Mouse (Mus musculus) bone marrow, adult 2 months (tissue): ENCODE measurements around the gene Tdrd12. TPM values are rescaled to one million over a fixed set of nuclear protein-coding genes. Genes with fewer than 3 reads are reported as not detected.
"Not testable (repeated sequence)": the region's sequence is repeated elsewhere in the genome, so short reads cannot be mapped to it uniquely, and the experiment has no call there.

Experiments used
- H3K27ac ChIP-seq: fragments of 200-500 bp; 2 replicates; pipeline ENCODE4 v1.5.1; 2012; ENCODE audit warnings: low read depth, mild to moderate bottlenecking, control low read depth, inconsistent platforms, low read length; ENCODE audit not compliant: control insufficient read depth, poor library complexity, insufficient read depth
- H3K4me1 ChIP-seq: fragments of 200-500 bp; 2 replicates; pipeline ENCODE4 v1.6.1; 2011; ENCODE audit warnings: low read length; ENCODE audit not compliant: control insufficient read depth, insufficient read depth
- H3K4me3 ChIP-seq: fragments of 200-500 bp; replicated peaks from 2 replicates; pipeline ENCODE3; 2011; ENCODE audit warnings: mild to moderate bottlenecking, low read depth, low read length, control low read depth; ENCODE audit not compliant: control insufficient read depth
- CTCF ChIP-seq: fragments of 200-500 bp; IDR thresholded peaks from 2 replicates; pipeline ENCODE4 v1.5.1; 2011; ENCODE audit warnings: low read length, control low read depth; ENCODE audit not compliant: control insufficient read depth, insufficient read depth
- POLR2A ChIP-seq: fragments of 200-500 bp; IDR thresholded peaks from 2 replicates; pipeline ENCODE4 v1.6.1; 2011; ENCODE audit warnings: low read depth, mild to moderate bottlenecking, control low read depth, low read length, borderline replicate concordance; ENCODE audit not compliant: control insufficient read depth
- WGBS: fragments of 180-500 bp; shearing (Covaris S2); methylation state at CpG from one replicate; pipeline ENCODE4 v1.1.7; 2018; 5-methylcytosine and 5-hydroxymethylcytosine counted together
- polyA plus RNA-seq: library from polyadenylated mRNA; stranded (reverse); fragments of >200 nt; gene quantifications from 2 replicates; pipeline ENCODE4 v1.2.4, GENCODE M21; 2011; ENCODE audit warnings: low replicate concordance; ENCODE audit not compliant: missing spikeins, insufficient read depth, insufficient read length

The Tdrd12 gene
- polyA plus RNA-seq, 1 experiment = 2.3 TPM

GRCm38 (mm10) chr7:35535750-35536512 lies 1.6 kb downstream of the Tdrd12 start:
- TF ChIP-seq POLR2A (no peak), CTCF (no peak)
- no peak overlapping the region for H3K4me3 ChIP-seq
- H3K4me1 ChIP-seq = no peaks in the 10 kb centered on the region
- 52% methylated on average over 12 of the region's 12 CpGs for WGBS
- no peak overlapping the region for H3K27ac ChIP-seq

- WGBS = 84% methylated on average over 1 of the region's 1 CpGs
- H3K4me1 ChIP-seq, H3K4me3 ChIP-seq, H3K27ac ChIP-seq: not testable (repeated sequence)
These were observed 7.0 kb downstream of the Tdrd12 start for GRCm38 (mm10) chr7:35530544-35530943.

DNA sequence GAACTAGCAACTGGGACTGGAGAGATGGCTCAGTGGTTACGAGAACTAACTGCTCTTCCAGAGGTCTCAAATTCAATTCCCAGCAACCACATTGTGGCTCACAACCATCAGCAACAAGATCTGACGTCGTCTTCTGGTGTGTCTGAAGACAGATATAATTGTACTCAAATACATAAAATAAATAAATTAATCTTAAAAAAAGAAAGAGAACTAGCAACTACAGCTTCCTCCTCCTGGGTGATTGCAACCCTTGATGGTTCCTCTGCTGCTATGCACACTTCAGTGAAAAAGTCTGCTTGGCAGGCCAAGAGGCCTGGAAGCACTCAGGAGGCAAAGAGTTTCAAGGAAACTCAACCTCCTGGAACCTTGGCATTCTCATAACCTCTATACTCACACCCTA lies 7.5 kb downstream of the Tdrd12 start:
- TF ChIP-seq CTCF = no peak
- TF ChIP-seq POLR2A = no peak
- 75% methylated on average over 3 of the region's 3 CpGs for WGBS
- Histone ChIP-seq H3K4me3 (no peak overlapping the region), H3K27ac (no peak overlapping the region), H3K4me1 (no peaks in the 10 kb centered on the region)

GRCm38 (mm10) chr7:35526795-35527194 lies 10.8 kb downstream of the Tdrd12 start:
- TF ChIP-seq CTCF (no peak), POLR2A (no peak)
- 3% methylated on average over 2 of the region's 2 CpGs for WGBS
- Histone ChIP-seq H3K4me3 (no peak overlapping the region), H3K27ac (no peak overlapping the region), H3K4me1 (no peaks in the 10 kb centered on the region)

DNA sequence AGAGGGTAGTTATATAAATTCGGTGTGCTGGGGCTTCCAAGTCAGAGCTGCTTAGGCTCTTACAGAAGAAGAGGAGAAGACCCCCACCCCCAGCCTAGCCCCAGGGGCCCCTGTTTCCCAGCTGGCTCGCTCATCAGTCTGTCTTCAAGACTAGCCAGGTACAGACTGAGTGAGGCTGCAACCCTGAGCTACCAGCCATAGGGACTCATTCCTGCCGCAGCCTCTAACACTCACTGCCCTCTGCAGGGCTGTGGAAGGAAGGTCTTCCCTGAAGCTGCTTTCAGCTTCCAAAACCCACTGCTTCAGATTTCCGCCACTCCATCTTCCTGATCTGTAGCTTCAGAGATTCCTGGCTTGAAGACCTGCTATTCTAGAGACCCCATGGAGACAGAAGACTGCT lies 35.5 kb downstream of the Tdrd12 start:
- WGBS = 25% methylated on average over 4 of the region's 4 CpGs
- no peak for TF ChIP-seq POLR2A
- TF ChIP-seq CTCF = no peak
- Histone ChIP-seq H3K4me3 (no peak overlapping the region), H3K4me1 (no peaks in the 10 kb centered on the region), H3K27ac (no peak overlapping the region)

GRCm38 (mm10) chr7:35497516-35497915 lies 40.0 kb downstream of the Tdrd12 start:
- H3K4me3 ChIP-seq = no peak overlapping the region
- H3K27ac ChIP-seq = no peak overlapping the region
- 87% methylated on average over 2 of the region's 2 CpGs for whole genome bisulfite sequencing
- no peak for TF ChIP-seq POLR2A
- TF ChIP-seq CTCF = no peak
- no peaks in the 10 kb centered on the region for H3K4me1 ChIP-seq

DNA sequence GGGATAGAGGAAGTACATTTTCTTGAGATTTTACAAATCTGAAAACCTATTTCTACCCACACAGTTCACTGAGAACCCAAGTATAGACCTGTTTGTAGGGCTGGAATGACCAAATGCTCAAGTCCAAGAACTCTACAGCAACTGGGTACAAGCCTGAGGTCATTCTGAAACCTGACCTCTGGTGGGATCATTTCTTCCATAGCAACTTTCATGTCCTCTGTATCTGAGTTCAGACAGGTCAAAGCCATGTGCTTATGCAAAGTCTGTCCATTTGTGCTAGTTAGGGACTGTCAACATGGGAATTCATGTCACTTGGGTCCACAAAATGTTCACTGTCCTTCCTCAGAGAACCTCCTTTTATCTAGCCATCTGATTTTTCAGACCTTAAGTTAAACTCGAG lies 46.5 kb downstream of the Tdrd12 start:
- no peak for TF ChIP-seq CTCF
- TF ChIP-seq POLR2A = no peak
- 62% methylated on average over 1 of the region's 1 CpGs for WGBS
- H3K27ac ChIP-seq = no peak overlapping the region
- H3K4me1 ChIP-seq = no peaks in the 10 kb centered on the region
- H3K4me3 ChIP-seq = no peak overlapping the region

- no peak overlapping the region for H3K27ac ChIP-seq
- H3K4me3 ChIP-seq = no peak overlapping the region
- no peaks in the 10 kb centered on the region for H3K4me1 ChIP-seq
- TF ChIP-seq POLR2A (no peak), CTCF (no peak)
- WGBS = 75% methylated on average over 2 of the region's 2 CpGs
These were observed 47.4 kb downstream of the Tdrd12 start for GRCm38 (mm10) chr7:35490186-35490585.

- 74% methylated on average over 8 of the region's 8 CpGs for WGBS
- H3K4me1 ChIP-seq = no peaks in the 10 kb centered on the region
- no peak overlapping the region for H3K4me3 ChIP-seq
- TF ChIP-seq POLR2A (no peak), CTCF (no peak)
- no peak overlapping the region for H3K27ac ChIP-seq
These were observed 51.0 kb downstream of the Tdrd12 start for GRCm38 (mm10) chr7:35486553-35486952.
